Mouse (Mus musculus) lung, embryonic 14.5 days (tissue): ENCODE measurements at regions not wholly inside any gene's neighbourhood (a gene's known extent, or its start where the extent isn't known, plus 50 kb on each side); places are given as distances from the start of the nearest gene placed in this dataset.

Experiments used
- ATAC-seq: fragments of 200-750 bp; cut with Nextera tagmentation; 2 replicates; pipeline ENCODE4 v1.8.0; 2017; ENCODE audit warnings: mild to moderate bottlenecking, moderate TSS enrichment, moderate library complexity; ENCODE audit not compliant: insufficient read depth
- DNase-seq: peaks from one replicate; pipeline ENCODE4 v3.0.0-alpha.2; 2015
- H3K27ac ChIP-seq: fragments of 300-500 bp; sonication (generic); 2 replicates; pipeline ENCODE4 v1.5.1; 2014; ENCODE audit warnings: low read depth, mild to moderate bottlenecking, moderate library complexity
- H3K27me3 ChIP-seq: fragments of 300-500 bp; sonication (generic); 2 replicates; pipeline ENCODE4 v1.6.1; 2014; ENCODE audit warnings: low read length, control low read depth; ENCODE audit not compliant: insufficient read depth
- H3K36me3 ChIP-seq: fragments of 300-500 bp; sonication (generic); 2 replicates; pipeline ENCODE4 v1.6.1; 2014; ENCODE audit warnings: control low read depth; ENCODE audit not compliant: insufficient read depth
- H3K4me1 ChIP-seq: fragments of 300-500 bp; sonication (generic); 2 replicates; pipeline ENCODE4 v1.6.1; 2014; ENCODE audit warnings: antibody characterized with exemption, control low read depth; ENCODE audit not compliant: insufficient read depth
- H3K4me2 ChIP-seq: fragments of 300-500 bp; sonication (generic); 2 replicates; pipeline ENCODE4 v1.6.1; 2014; ENCODE audit warnings: mild to moderate bottlenecking
- H3K4me3 ChIP-seq: fragments of 300-500 bp; sonication (generic); 2 replicates; pipeline ENCODE4 v1.5.1; 2014; ENCODE audit warnings: low read depth, low read length
- H3K9ac ChIP-seq: fragments of 300-500 bp; sonication (generic); 2 replicates; pipeline ENCODE4 v1.6.1; 2014
- H3K9me3 ChIP-seq: fragments of 300-500 bp; sonication (generic); 2 replicates; pipeline ENCODE4 v1.6.1; 2016; ENCODE audit warnings: low read depth, low read length, control low read depth
- CTCF ChIP-seq: IDR thresholded peaks from 2 replicates; pipeline ENCODE4 v1.5.1; 2016; ENCODE audit warnings: antibody characterized with exemption, low read depth
- WGBS: fragments of 180-500 bp; shearing (Covaris S2); extraction: QIAGEN DNeasy Blood & Tissue Kit; methylation state at CpG from one replicate; pipeline ENCODE4 v1.1.7; 2014; 5-methylcytosine and 5-hydroxymethylcytosine counted together

GRCm38 (mm10) chr4:98200701-98201100 is 182.4 kb downstream of the Tm2d1 start:
- H3K4me1 ChIP-seq: no peaks in the 10 kb centered on the region
- no peak overlapping the region for H3K4me3 ChIP-seq
- H3K9me3 ChIP-seq: no peaks in the 10 kb centered on the region
- no peak overlapping the region for H3K4me2 ChIP-seq
- H3K27ac ChIP-seq: no peak overlapping the region
- TF ChIP-seq CTCF: no peak
- no peaks in the 10 kb centered on the region for H3K36me3 ChIP-seq
- 69% methylated on average over 1 of the region's 1 CpGs for WGBS
- no peak overlapping the region for H3K9ac ChIP-seq
- DNase-seq: no peak
- no peak for ATAC-seq
- H3K27me3 ChIP-seq: no peaks in the 10 kb centered on the region

- H3K4me1 ChIP-seq: no peaks in the 10 kb centered on the region
- no peak for TF ChIP-seq CTCF
- H3K9me3 ChIP-seq: no peaks in the 10 kb centered on the region
- WGBS: 63% methylated on average over 3 of the region's 3 CpGs
- no peak overlapping the region for H3K4me3 ChIP-seq
- ATAC-seq (no peak), DNase-seq (peak; percentile 49)
- H3K9ac ChIP-seq: no peak overlapping the region
- no peaks in the 10 kb centered on the region for H3K27me3 ChIP-seq
- H3K4me2 ChIP-seq: no peak overlapping the region
- H3K27ac ChIP-seq: no peak overlapping the region
- H3K36me3 ChIP-seq: no peaks in the 10 kb centered on the region
Observed at GRCm38 (mm10) chr4:98190318-98190717, 192.8 kb downstream of the Tm2d1 start.

- no peak for DNase-seq
- no peak for ATAC-seq
- no peaks in the 10 kb centered on the region for H3K4me1 ChIP-seq
- no peak overlapping the region for H3K27ac ChIP-seq
- H3K4me2 ChIP-seq: no peak overlapping the region
- WGBS: 51% methylated on average over 1 of the region's 1 CpGs
- no peak for TF ChIP-seq CTCF
- no peaks in the 10 kb centered on the region for H3K9me3 ChIP-seq
- no peak overlapping the region for H3K9ac ChIP-seq
- H3K36me3 ChIP-seq: no peaks in the 10 kb centered on the region
- H3K4me3 ChIP-seq: no peak overlapping the region
- H3K27me3 ChIP-seq: no peaks in the 10 kb centered on the region
Observed at GRCm38 (mm10) chr4:98189894-98190293, 193.2 kb downstream of the Tm2d1 start.

- H3K4me3 ChIP-seq: no peak overlapping the region
- H3K9me3 ChIP-seq: no peaks in the 10 kb centered on the region
- no peak overlapping the region for H3K9ac ChIP-seq
- no peak overlapping the region for H3K27ac ChIP-seq
- H3K27me3 ChIP-seq: no peaks in the 10 kb centered on the region
- H3K4me1 ChIP-seq: no peaks in the 10 kb centered on the region
- no peak for ATAC-seq
- no peaks in the 10 kb centered on the region for H3K36me3 ChIP-seq
- DNase-seq: no peak
- no peak for TF ChIP-seq CTCF
- H3K4me2 ChIP-seq: no peak overlapping the region
- 85% methylated on average over 7 of the region's 7 CpGs for WGBS
Observed at GRCm38 (mm10) chr4:98188944-98189343, 194.2 kb downstream of the Tm2d1 start.

GRCm38 (mm10) chr4:98187038-98187437 is 196.1 kb downstream of the Tm2d1 start:
- TF ChIP-seq CTCF: no peak
- ATAC-seq: no peak
- H3K27me3 ChIP-seq: no peaks in the 10 kb centered on the region
- H3K27ac ChIP-seq: no peak overlapping the region
- H3K9ac ChIP-seq: no peak overlapping the region
- no peaks in the 10 kb centered on the region for H3K36me3 ChIP-seq
- 87% methylated on average over 2 of the region's 2 CpGs for WGBS
- no peak for DNase-seq
- H3K4me1 ChIP-seq: no peaks in the 10 kb centered on the region
- H3K4me2 ChIP-seq: no peak overlapping the region
- no peak overlapping the region for H3K4me3 ChIP-seq
- no peaks in the 10 kb centered on the region for H3K9me3 ChIP-seq

GRCm38 (mm10) chr4:98182053-98182355 is 201.1 kb downstream of the Tm2d1 start:
- no peak for ATAC-seq

GRCm38 (mm10) chr4:98181185-98182052 is 201.7 kb downstream of the Tm2d1 start:
- Histone ChIP-seq H3K36me3 (no peaks in the 10 kb centered on the region), H3K4me3 (no peak overlapping the region), H3K9ac (no peak overlapping the region), H3K27ac (no peak overlapping the region), H3K9me3 (no peaks in the 10 kb centered on the region), H3K4me1 (no peaks in the 10 kb centered on the region), H3K4me2 (no peak overlapping the region), H3K27me3 (no peaks in the 10 kb centered on the region)
- ATAC-seq (no peak; the same call in 1 of the 2 replicates), DNase-seq (no peak)
- no peak for TF ChIP-seq CTCF
- 57% methylated on average over 12 of the region's 12 CpGs for WGBS

More at GRCm38 (mm10) chr4:98182053-98182355, 201.1 kb downstream of the Tm2d1 start:
- H3K9ac ChIP-seq: no peak overlapping the region
- 26% methylated on average over 4 of the region's 4 CpGs for WGBS
- no peaks in the 10 kb centered on the region for H3K27me3 ChIP-seq
- no peak overlapping the region for H3K4me3 ChIP-seq
- no peaks in the 10 kb centered on the region for H3K9me3 ChIP-seq
- DNase-seq: peak; percentile 72
- no peak for TF ChIP-seq CTCF
- H3K27ac ChIP-seq: 0 out of 2 replicates have a peak overlapping the region, but pooled peaks have one; percentile 1
- H3K36me3 ChIP-seq: no peaks in the 10 kb centered on the region
- no peak overlapping the region for H3K4me2 ChIP-seq
- no peaks in the 10 kb centered on the region for H3K4me1 ChIP-seq
